Mouse (Mus musculus) gastrocnemius, postnatal 4 days (tissue): ENCODE results near the gene Ezr. TPM values are rescaled to one million over a fixed set of nuclear protein-coding genes. Genes with fewer than 3 reads are reported as not detected.
"Not testable (repeated sequence)": the region's sequence is repeated elsewhere in the genome, so short reads cannot be mapped to it uniquely, and the experiment has no call there.

ENCODE experiments used
- DNase-seq, 2 experiments: peaks; one replicate each; pipeline ENCODE4 v3.0.0; 2021 to 2022; ENCODE audit warnings: low spot score in 2 of 2, mixed read lengths in 2 of 2
- total RNA-seq, 2 experiments: library from RNA; stranded (reverse); gene quantifications; 2 replicates each; pipeline ENCODE4 v1.2.3; 2021

The Ezr gene
- total RNA-seq, 2 experiments from 2014 or later: 14.3 to 18.9 TPM

DNA sequence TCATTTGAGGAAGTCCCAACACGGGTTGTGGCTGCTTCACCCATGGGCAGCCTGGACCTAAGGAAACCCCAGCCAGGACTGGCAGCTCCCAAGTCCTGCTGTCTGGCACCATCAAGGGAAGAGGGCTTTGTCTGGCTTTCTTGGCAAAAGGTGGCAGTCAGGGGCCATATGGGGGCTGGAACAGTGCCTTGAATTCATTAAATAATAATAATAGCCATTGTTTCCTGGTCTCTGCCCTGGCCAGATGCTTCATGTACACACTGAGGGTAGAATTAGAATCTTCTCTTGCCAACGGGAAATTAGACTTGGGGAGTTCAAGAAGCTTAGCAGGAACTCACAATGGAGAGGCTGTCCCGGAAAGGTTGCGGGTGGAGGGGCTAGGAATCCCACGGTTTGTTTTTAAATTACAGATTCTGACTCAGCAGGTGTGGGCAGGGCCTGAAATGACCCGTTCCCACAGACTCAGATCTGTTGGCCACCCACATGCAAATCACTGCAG lies 53.3 kb downstream of the Ezr start:
- peak in 1 of 2 experiments; percentile 13 for DNase-seq

DNA sequence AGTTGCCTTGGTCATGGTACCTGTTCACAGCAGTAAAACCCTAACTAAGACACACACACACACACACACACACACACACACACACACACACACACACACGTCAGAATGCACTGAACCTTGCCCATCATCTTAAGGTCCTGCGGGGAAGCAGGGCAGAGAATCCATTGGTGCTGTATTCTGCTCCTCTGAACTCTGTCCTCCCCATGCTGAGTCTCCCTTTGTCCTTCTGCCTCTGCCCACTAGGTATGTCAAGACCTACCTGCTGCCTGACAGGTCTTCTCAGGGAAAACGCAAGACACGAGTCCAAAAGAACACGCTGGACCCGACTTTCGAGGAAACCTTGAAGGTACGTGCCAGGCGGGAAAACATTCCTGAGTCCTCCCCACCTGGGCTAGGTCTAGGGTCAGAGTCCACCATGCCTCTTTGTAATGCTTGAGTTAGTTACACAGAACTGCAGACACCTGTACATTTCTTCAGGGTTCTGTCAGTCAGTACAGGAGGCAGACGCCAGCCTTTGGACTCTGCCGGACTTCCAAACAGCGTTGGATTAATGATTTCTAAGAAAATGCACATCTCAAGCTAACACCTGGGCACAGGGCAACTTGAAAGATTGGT lies 54.5 kb downstream of the Ezr start:
- peak in 1 of 2 experiments; percentile 4 for DNase-seq

DNA sequence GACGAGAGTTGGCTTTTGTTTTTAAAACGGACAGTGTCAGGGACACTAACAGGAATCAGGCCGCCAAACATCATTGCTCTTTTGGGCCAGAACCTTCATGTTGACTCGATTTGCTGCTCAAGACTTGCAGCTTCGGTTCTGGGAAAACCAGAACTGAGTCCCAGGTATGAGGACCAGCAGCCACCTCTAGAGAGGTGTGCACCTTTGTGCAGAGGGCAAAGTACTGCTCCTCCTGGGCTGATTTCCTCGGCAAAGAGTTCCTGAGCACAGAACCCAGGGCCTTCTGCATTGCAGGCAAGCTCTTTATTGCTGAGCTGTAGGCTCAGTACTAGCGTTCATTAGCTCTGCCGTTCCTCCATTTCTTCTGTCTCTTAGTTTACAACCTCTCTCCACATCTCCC lies 68.6 kb downstream of the Ezr start:
- not testable (repeated sequence) for DNase-seq

DNA sequence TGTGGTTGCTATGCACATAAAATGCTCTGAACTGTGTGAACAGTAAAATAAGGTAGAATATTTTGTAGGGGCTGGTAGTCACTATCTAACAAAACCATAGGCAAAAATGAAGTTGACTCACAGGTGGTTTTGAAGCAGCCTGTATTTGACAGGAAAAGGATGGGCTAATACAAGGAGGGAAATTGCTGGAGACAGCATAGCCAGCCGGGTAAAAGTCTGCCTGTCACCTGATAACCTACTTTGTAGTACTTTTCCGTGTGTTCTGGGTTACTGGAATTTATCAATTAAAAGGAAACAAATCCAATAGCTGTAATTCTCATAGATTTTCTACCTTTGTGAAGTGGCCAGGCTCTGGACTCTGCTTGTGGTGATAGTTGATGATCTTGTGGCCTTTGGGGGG lies 69.1 kb downstream of the Ezr start:
- DNase-seq: not testable (repeated sequence)

DNA sequence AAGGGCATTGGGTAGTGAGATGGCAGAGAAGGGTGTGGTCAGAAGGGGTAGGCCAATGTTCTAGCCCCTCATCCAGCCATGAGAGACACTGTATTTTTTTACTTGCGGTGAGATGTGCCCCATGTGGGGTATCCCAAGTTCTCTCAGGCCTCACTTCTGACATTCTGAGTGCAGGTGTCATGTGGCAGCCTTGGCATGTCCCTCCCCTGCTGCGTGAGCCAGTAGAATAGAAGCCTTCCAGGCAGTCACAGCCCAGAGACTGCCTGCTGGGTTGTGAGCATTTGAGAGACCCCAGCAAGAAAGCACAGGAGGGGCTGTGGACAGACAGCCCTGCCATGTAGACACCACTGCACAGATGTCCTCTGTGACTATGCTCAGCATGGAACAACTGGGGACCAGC lies 74.4 kb downstream of the Ezr start:
- DNase-seq: not testable (repeated sequence)

DNA sequence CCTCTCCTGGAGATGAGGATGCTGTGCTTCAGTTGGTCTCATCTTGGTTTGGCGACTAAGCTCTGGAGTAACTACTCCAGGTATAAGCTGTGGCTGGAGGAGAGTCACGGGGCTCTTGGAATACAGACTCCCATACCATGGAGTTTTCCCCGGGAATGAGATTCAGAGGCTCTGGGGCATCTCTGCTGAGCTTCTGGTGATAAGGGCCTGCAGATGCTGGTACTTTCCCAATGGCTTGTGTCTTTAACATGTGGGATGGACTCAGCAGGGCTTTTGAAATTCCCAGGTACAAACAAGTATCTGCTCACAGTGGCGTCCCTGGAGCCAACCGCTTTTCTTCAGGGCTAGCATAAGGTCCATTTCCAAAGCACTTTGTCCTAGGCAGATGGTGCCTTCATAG lies 75.2 kb downstream of the Ezr start:
- DNase-seq: peak in 1 of 2 experiments; percentile 22

DNA sequence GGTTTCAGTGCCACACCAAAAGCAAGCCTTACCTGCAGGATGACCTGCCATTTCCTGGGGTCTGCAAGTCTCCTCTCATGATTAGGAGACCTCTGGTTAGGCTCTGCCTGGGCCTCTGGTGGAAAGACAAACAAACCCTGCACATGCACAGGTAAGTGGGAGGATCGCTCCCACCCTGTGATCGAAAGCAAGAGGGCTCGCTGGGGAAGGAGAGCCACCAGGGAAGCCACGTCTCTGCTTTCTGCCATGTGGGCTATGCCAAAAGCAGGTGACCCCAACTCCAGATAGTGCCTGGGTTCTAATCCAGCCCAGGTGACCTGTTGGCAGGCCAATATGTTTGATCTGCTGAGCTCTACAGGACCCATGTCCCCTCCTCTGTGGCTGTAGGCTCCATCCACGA lies 76.1 kb downstream of the Ezr start:
- not testable (repeated sequence) for DNase-seq

DNA sequence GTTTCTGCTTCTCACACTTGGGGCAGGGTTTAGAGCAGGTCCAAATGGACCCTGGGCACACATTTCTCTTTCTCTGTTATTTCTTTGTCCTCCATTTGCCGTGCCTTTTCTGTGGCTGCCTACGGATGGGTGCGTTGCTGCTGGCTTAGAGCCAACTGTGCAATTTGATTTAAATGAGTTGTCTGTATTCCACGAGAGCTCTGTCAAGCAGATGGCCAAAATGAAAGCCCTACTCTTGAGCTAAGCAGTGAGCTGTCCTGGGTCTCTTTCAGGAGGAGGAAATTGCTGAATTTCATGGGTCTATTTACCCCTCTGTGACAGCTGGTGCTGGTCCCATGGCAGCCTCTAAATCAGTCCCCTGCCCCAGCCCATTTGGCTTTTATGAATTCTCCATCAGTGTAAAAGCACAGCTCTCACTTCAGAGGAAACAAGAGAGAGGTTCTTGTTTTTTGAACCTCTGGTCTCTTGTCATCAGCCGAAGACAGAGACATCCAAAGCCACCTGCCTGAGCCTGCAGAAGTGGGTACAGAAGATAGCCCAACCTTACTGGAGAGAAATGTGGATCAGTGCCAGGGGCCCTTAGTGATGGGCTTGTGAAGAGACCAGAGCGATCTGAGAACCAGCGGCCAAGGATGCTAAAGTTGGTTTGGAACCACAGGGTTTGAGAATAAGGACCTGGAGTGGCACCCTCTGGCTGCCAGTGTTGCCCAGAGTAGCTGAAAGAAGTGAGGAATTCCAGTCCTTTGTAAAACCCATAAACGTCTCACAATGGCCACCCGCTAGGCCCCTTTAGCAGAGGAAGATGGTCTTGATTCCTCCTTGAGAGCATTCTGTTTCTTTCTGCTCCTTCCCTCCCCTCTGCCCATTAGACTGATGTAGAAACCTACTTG lies 79.0 kb downstream of the Ezr start:
- not testable (repeated sequence) for DNase-seq

- DNase-seq: not testable (repeated sequence)
These were observed 79.9 kb downstream of the Ezr start for GRCm38 (mm10) chr17:6702625-6703221.

DNA sequence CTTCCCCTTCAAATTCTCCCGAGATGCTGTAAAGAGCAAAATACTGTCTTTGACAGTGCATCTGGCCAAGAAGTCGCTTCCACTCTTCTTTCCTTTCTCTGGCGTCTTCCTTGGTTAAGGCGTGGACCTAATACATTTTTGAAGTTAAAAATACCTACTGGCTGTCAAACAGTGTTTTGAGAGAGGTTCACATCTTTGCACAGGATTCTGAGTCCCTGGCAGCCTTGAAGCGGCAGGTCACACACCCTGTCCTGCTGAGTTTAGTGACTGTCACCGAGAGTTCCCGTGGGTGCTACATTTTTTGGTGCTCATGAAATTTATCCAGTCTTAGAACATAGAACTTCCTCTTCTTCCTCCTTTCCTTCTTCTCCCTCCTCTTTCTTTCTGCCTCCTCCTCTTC lies 82.5 kb downstream of the Ezr start:
- not testable (repeated sequence) for DNase-seq

DNA sequence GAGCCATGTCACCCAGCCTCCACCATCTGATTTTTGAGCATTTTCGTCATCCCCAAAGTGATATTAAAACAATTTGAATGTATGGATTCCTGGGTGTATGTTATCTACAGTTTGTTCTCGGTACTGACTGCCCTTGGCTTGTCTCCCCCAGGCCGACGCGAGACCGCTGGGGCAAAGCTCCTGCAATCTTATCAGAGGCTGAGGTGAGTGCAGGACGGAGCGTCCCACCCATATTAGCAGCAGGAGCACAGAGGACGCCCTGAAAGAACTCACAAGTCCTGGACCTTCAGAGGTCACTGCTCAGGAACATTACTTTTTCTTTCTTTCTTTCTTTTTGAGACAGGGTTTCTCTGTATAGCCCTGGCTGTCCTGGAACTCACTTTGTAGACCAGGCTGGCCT lies 83.1 kb downstream of the Ezr start:
- DNase-seq: not testable (repeated sequence)

- DNase-seq: not testable (repeated sequence)
These were observed 85.3 kb downstream of the Ezr start for GRCm38 (mm10) chr17:6697224-6697775.

GRCm38 (mm10) chr17:6696521-6696920 lies 86.1 kb downstream of the Ezr start:
- not testable (repeated sequence) for DNase-seq

DNA sequence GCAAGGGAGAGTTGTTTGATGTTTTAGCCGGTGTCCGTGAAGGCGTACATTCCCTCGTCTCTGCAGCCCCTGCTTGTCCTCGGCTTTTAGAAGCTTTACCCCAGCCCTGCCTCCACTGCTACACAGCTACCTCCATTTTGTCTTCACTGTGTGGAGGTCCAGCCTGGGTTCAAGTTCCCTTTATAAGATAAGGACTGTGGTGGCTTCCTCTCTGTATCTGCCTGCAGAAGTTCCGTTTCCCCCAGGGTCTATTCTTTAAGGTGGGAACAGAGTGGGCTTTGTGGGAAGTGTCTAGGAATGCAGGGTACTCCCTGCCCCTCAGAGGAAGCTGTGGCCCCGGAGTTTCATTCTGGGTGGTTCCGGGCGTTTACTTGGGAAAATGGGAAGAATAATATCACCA lies 86.9 kb downstream of the Ezr start:
- DNase-seq: not testable (repeated sequence)

DNA sequence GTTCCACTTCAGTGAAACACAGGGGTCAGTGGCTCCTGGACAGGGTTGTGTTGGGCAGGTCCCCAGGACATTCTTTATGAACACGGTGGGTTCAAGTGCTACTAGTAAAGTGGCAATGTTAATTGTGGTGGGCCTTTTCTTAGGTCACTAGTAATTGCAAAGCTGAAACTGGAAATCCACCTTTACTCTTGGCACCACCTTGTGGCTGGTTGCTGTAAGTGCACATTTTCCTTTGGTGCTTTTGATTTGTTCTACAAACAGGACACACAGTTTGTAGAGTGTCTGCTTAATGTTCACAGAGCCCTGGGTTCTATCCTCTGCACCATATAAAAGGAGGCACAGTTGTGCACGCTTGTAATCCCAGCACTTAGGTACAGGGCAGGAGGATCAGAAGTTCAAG lies 91.0 kb downstream of the Ezr start:
- peak; percentile 77 to 84 for DNase-seq

DNA sequence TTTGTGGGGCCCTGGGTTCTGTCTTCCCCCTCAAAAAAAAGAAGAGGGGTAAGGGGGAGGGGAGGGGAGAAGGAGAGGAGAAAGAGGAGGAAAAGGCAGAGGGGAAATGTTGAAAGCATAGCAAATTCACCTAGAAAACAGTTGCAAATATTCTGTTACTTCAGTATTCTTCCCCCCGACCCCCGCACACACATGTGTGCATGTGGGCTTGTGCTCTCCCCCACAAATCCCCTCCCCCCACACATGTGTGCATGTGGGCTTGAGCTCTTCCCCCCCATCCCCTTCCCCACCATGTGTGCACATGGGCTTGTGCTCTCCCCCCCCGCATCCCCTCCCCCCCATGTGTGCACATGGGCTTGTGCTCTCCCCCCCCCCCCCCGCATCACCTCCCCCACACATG lies 93.2 kb downstream of the Ezr start:
- peak in 1 of 2 experiments; percentile 15 for DNase-seq

Other genes with a start within 250 kb of the Ezr start
- 10 to 100 TPM in 1 of 2 experiments, 1 to 10 TPM in 1; 6.7 to 12.9 TPM for gene Dynlt1c, start 181.1 kb downstream of the Ezr start, total RNA-seq
- gene Dynlt1f, start 126.9 kb downstream of the Ezr start, total RNA-seq: 100 to 1,000 TPM; 121 to 140 TPM
- gene Sytl3, start 123.7 kb downstream of the Ezr start, total RNA-seq: 1 to 10 TPM in 1 of 2 experiments, under 1 TPM in 1; 0.86 to 1.7 TPM
- gene Rsph3b, start 165.9 kb upstream of the Ezr start, total RNA-seq: 10 to 100 TPM; 24.7 to 25.3 TPM
- 10 to 100 TPM; 11.2 to 12.9 TPM for gene Tagap1, start 178.4 kb upstream of the Ezr start, total RNA-seq
- gene Rnaset2b, start 187.8 kb upstream of the Ezr start, total RNA-seq: 100 to 1,000 TPM; 131 to 136 TPM
- under 1 TPM; 0.17 to 0.31 TPM for gene Gm49721, start 196.1 kb upstream of the Ezr start, total RNA-seq
- gene Gm1604a, start 242.8 kb upstream of the Ezr start, total RNA-seq: not detected